Mouse (Mus musculus) 3T3-L1 (cell line): ENCODE measurements around the gene Ptges.

Experiments used
- DNase-seq: peaks from one replicate; pipeline ENCODE4 v3.0.0-alpha.2; 2015; ENCODE audit warnings: low read depth, low spot score

Ptges gene

DNA sequence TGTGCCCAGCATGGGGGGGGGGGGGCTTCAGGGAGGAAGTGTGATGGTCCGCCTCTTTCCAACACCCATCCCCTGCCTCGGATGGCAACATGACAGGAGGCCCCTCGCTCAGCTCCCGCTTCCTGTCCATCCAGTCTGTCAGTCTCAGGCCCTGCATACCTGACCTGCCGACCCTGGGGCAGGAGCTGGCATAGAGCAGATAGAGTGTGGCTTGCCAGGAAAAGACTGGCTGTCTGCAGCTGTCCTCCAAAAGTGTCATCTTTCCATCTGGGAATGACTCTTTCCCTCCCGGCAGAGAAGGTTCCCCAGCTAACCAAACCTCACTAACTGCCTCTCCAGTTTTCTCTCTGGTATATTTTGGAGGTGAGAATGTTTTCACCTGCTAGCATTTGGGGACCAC, 79.1 kb downstream of the Ptges start:
- peak; percentile 25 for DNase-seq

DNA sequence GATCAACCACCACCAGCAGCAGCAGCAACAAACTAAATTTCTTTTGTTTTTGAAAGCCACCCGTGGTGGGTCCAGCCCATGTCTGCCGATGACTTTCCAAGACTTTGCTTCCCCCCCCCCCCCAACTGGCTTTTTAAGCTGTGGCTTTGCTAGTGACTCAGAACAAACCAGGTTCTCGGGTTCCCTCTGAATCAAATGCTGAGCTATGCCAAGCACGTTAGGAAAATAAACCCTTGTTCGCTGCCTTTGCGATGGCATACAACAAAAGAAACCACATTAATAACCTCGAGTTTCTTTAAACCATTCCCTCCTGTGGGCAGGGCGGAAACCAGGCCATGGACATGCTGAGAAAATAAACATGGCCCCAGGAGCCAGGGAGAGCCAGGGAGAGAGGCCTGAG, 81.5 kb downstream of the Ptges start:
- peak; percentile 83 for DNase-seq

DNA sequence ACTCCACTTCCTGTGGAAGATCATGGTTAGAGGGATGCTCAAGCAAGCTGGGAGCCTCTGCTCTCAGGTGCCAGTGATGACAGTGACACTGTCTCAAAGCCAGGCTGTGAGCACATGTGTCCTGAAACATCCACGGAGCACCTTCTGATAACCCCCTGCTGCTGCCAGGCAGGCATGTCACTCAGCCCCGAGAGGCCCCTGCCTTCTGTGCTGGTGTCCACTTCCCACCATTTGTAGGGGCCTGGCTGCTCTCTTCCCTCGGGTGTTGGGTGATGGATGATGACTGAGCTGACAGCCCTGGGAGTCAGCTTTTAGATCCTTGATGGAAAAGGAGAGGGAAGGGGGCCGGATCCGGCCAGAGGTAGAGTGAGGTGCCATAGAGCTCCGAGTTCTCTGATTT, 82.9 kb downstream of the Ptges start:
- DNase-seq, result no peak

DNA sequence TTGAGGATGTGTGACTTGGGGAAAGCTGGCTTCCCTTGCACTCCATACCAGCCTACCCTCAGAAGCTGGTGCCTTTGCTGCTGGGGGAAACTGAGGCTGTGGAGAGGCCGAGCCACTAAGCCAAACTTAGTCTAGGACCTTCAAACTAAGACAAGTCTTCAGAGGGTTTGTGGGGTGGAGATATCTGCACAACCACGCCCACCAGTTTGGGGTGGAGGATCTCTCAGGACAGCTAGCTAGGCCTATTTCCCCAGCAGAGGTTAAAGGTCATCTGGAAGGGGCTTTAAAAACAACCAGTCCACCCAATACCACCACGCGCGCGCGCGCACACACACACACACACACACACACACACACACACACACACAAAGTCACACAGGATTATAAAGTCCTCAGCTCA, 83.4 kb downstream of the Ptges start:
- peak; percentile 28 for DNase-seq

GRCm38 (mm10) chr2:30845152-30846070, 84.3 kb downstream of the Ptges start:
- peak; percentile 39 for DNase-seq

GRCm38 (mm10) chr2:30842615-30843014, 87.0 kb downstream of the Ptges start:
- no peak for DNase-seq
